Mouse (Mus musculus) CH12.LX (cell line): ENCODE measurements around the gene Gm47791.

Experiments
- CTCF ChIP-seq, 2 experiments: IDR thresholded peaks in 1 of 2; conservative IDR thresholded peaks in 1 of 2; 2 replicates each; pipeline ENCODE4 v1.5.1; 2011 to 2012; ENCODE audit warnings: low read depth in 2 of 2, low read length in 2 of 2, improper control_type of control experiment in 1 of 2, inconsistent platforms in 1 of 2, mild to moderate bottlenecking in 1 of 2, moderate library complexity in 1 of 2
- ELF1 ChIP-seq: IDR thresholded peaks from 2 replicates; pipeline ENCODE4 v1.6.1; 2014; ENCODE audit warnings: low read depth, mild to moderate bottlenecking, inconsistent platforms, low read length, improper control_type of control experiment
- EP300 ChIP-seq: IDR thresholded peaks from 2 replicates; pipeline ENCODE4 v1.6.1; 2011; ENCODE audit warnings: low read length, improper control_type of control experiment
- MAFK ChIP-seq: IDR thresholded peaks from 2 replicates; pipeline ENCODE4 v1.6.1; 2011; ENCODE audit warnings: low read length, improper control_type of control experiment; ENCODE audit not compliant: insufficient replicate concordance
- MAX ChIP-seq: IDR thresholded peaks from 2 replicates; pipeline ENCODE4 v1.6.1; 2011; ENCODE audit warnings: low read length, improper control_type of control experiment
- MAZ ChIP-seq: IDR thresholded peaks from 2 replicates; pipeline ENCODE4 v1.6.1; 2012; ENCODE audit warnings: low read depth, mild to moderate bottlenecking, inconsistent platforms, low read length, improper control_type of control experiment, moderate library complexity
- POLR2A ChIP-seq: IDR thresholded peaks from 2 replicates; pipeline ENCODE4 v1.6.1; 2011; ENCODE audit warnings: low read depth, mild to moderate bottlenecking, improper control_type of control experiment, low read length
- POLR2AphosphoS2 ChIP-seq: IDR thresholded peaks from 2 replicates; pipeline ENCODE4 v1.6.1; 2011; ENCODE audit warnings: low read depth, low read length, improper control_type of control experiment
- RAD21 ChIP-seq: IDR thresholded peaks from 2 replicates; pipeline ENCODE4 v1.6.1; 2011; ENCODE audit warnings: low read depth, mild to moderate bottlenecking, low read length, improper control_type of control experiment, moderate library complexity
- SIN3A ChIP-seq: IDR thresholded peaks from 2 replicates; pipeline ENCODE4 v1.6.1; 2012; ENCODE audit warnings: low read length, improper control_type of control experiment, inconsistent platforms
- SMC3 ChIP-seq: IDR thresholded peaks from 2 replicates; pipeline ENCODE4 v1.6.1; 2011; ENCODE audit warnings: low read depth, low read length, improper control_type of control experiment
- TBP ChIP-seq: conservative IDR thresholded peaks from 2 replicates; pipeline ENCODE4 v1.6.1; 2011; ENCODE audit warnings: low read depth, low read length, improper control_type of control experiment
- ZC3H11A ChIP-seq: IDR thresholded peaks from 2 replicates; pipeline ENCODE4 v1.6.1; 2012; ENCODE audit warnings: low read depth, mild to moderate bottlenecking, inconsistent platforms, low read length, improper control_type of control experiment

- TF ChIP-seq TBP (no peak), SMC3 (no peak), MAFK (no peak), POLR2A (no peak), CTCF (conservative IDR thresholded peaks at IDR 0.05 in 1 of 2, IDR thresholded peaks at IDR 0.05 in 1 of 2; ENCODE audit: low read depth in 2 of 2, low read length in 2 of 2) (no peak), EP300 (no peak), POLR2AphosphoS2 (no peak), SIN3A (no peak), MAZ (no peak), RAD21 (no peak), MAX (no peak), ELF1 (no peak), ZC3H11A (no peak)
Observed at GRCm38 (mm10) chr1:82741539-82741938, 29.5 kb downstream of the Gm47791 start.
